Mouse (Mus musculus) limb, embryonic 14.5 days (tissue): ENCODE data around the gene Eif2s1. TPM values are rescaled to one million over a fixed set of nuclear protein-coding genes. Genes with fewer than 3 reads are reported as not detected.
"Not testable (repeated sequence)": the region's sequence is repeated elsewhere in the genome, so short reads cannot be mapped to it uniquely, and the experiment has no call there.

Experiments
- ATAC-seq: fragments of 200-750 bp; cut with Nextera tagmentation; 2 replicates; pipeline ENCODE4 v1.8.0; 2017; ENCODE audit warnings: low read depth, moderate number of reproducible peaks, moderate TSS enrichment; ENCODE audit not compliant: low FRiP score
- DNase-seq: peaks from one replicate; pipeline ENCODE4 v3.0.0-alpha.2; 2015; ENCODE audit warnings: low spot score
- H3K27ac ChIP-seq: fragments of 300-500 bp; sonication (generic); replicated peaks from 2 replicates; pipeline ENCODE4 v1.5.1; 2014; ENCODE audit warnings: low read depth, mild to moderate bottlenecking, low read length, moderate library complexity, mixed read lengths
- H3K27me3 ChIP-seq: fragments of 300-500 bp; sonication (generic); 2 replicates; pipeline ENCODE4 v1.6.1; 2014; ENCODE audit warnings: low read length, mixed read lengths; ENCODE audit not compliant: control insufficient read depth, insufficient read depth
- H3K36me3 ChIP-seq: fragments of 300-500 bp; sonication (generic); 2 replicates; pipeline ENCODE4 v1.6.1; 2014; ENCODE audit warnings: mild to moderate bottlenecking, low read length, moderate library complexity, mixed read lengths; ENCODE audit not compliant: control insufficient read depth, insufficient read depth
- H3K4me1 ChIP-seq: fragments of 300-500 bp; sonication (generic); 2 replicates; pipeline ENCODE4 v1.6.1; 2014; ENCODE audit warnings: antibody characterized with exemption, low read length, mixed read lengths; ENCODE audit not compliant: control insufficient read depth, insufficient read depth
- H3K4me2 ChIP-seq: fragments of 300-500 bp; sonication (generic); replicated peaks from 2 replicates; pipeline ENCODE4 v1.6.1; 2014; ENCODE audit warnings: low read depth, mild to moderate bottlenecking, low read length, moderate library complexity; ENCODE audit not compliant: severe bottlenecking
- H3K4me3 ChIP-seq: fragments of 300-500 bp; sonication (generic); replicated peaks from 2 replicates; pipeline ENCODE4 v1.5.1; 2014; ENCODE audit warnings: low read length
- H3K9ac ChIP-seq: fragments of 300-500 bp; sonication (generic); 2 replicates; pipeline ENCODE4 v1.6.1; 2014; ENCODE audit warnings: mild to moderate bottlenecking, low read depth, low read length, moderate library complexity; ENCODE audit not compliant: severe bottlenecking
- H3K9me3 ChIP-seq: fragments of 300-500 bp; sonication (generic); 2 replicates; pipeline ENCODE4 v1.6.1; 2016; ENCODE audit warnings: low read length; ENCODE audit not compliant: control insufficient read depth
- POLR2A ChIP-seq: fragments of 200-500 bp; IDR thresholded peaks from 2 replicates; pipeline ENCODE4 v1.8.0; 2012; ENCODE audit warnings: inconsistent platforms, mild to moderate bottlenecking, moderate library complexity, borderline replicate concordance; ENCODE audit not compliant: insufficient read depth, insufficient read length; ENCODE audit errors: extremely low read depth
- WGBS: fragments of 180-500 bp; shearing (Covaris S2); extraction: QIAGEN DNeasy Blood & Tissue Kit; methylation state at CpG from one replicate; pipeline ENCODE4 v1.1.7; 2014; 5-methylcytosine and 5-hydroxymethylcytosine counted together
- polyA plus RNA-seq, 2 experiments: library from polyadenylated mRNA; depleted of rRNA in 1 of 2; stranded (reverse) in 1 of 2; unstranded in 1 of 2; fragments of >200 nt; fragmentation: Nextera tagmentation in 1 of 2; extraction: Ambion mirVana in 1 of 2; gene quantifications; 2 replicates each; pipeline versions ENCODE4 v1.2.1 to v1.2.3; 2012 to 2014

Gene Eif2s1
- polyA plus RNA-seq, 2 experiments = 64.4 to 194 TPM

- Histone ChIP-seq H3K4me2 (no peak overlapping the region), H3K9me3 (no peaks in the 10 kb centered on the region), H3K9ac (no peak overlapping the region), H3K4me1 (peaks cover 3% of the 10 kb centered on the region; the same call in 1 of the 2 replicates), H3K36me3 (no peaks in the 10 kb centered on the region), H3K27ac (no peak overlapping the region), H3K27me3 (no peaks in the 10 kb centered on the region), H3K4me3 (no peak overlapping the region)
- no peak for TF ChIP-seq POLR2A
- DNase-seq (peak; percentile 59), ATAC-seq (0 out of 2 replicates have a peak, but pooled peaks have one; percentile 27)
- 54% methylated on average over 4 of the region's 4 CpGs for WGBS
These were observed 59.8 kb downstream of the Eif2s1 start for GRCm38 (mm10) chr12:78921421-78921820.

- no peak overlapping the region for H3K9ac ChIP-seq
- no peak overlapping the region for H3K27ac ChIP-seq
- 73% methylated on average over 3 of the region's 3 CpGs for WGBS
- H3K4me2 ChIP-seq = no peak overlapping the region
- H3K27me3 ChIP-seq = no peaks in the 10 kb centered on the region
- peaks cover 3% of the 10 kb centered on the region; the same call in 1 of the 2 replicates for H3K4me1 ChIP-seq
- H3K36me3 ChIP-seq = no peaks in the 10 kb centered on the region
- no peak for ATAC-seq
- no peak overlapping the region for H3K4me3 ChIP-seq
- no peak for TF ChIP-seq POLR2A
- no peak for DNase-seq
- H3K9me3 ChIP-seq = no peaks in the 10 kb centered on the region
These were observed 60.4 kb downstream of the Eif2s1 start for GRCm38 (mm10) chr12:78922058-78922457.

DNA sequence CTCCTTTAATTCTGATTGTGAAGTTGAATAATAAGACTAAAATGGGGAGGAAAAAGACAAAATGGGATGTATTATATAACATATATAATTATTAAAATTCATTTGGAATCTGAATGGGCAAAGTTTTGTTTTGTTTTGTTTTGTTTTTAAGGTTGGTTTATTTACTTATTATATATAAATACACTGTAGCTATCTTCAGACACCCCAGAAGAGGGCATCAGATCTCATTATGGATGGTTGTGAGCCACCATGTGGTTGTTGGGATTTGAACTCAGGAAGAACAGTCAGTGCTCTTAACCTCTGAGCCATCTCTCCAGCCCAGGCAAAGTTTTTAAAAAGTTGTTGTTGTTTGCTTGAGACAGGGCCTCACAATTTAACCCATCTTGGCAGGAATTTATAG is 61.4 kb downstream of the Eif2s1 start:
- not testable (repeated sequence) for H3K27me3 ChIP-seq, H3K9ac ChIP-seq, DNase-seq, ATAC-seq, H3K4me2 ChIP-seq, H3K36me3 ChIP-seq, H3K4me1 ChIP-seq, H3K4me3 ChIP-seq, H3K27ac ChIP-seq, H3K9me3 ChIP-seq

GRCm38 (mm10) chr12:78923539-78924189 is 62.0 kb downstream of the Eif2s1 start:
- 81% methylated on average over 7 of the region's 7 CpGs for WGBS
- TF ChIP-seq POLR2A = no peak
- ATAC-seq = no peak

GRCm38 (mm10) chr12:78927287-78927686 is 65.7 kb downstream of the Eif2s1 start:
- Histone ChIP-seq H3K9me3 (no peaks in the 10 kb centered on the region), H3K4me1 (no peaks in the 10 kb centered on the region), H3K27ac (no peak overlapping the region), H3K27me3 (no peaks in the 10 kb centered on the region), H3K4me3 (no peak overlapping the region), H3K36me3 (no peaks in the 10 kb centered on the region), H3K4me2 (no peak overlapping the region), H3K9ac (no peak overlapping the region)
- ATAC-seq (no peak), DNase-seq (no peak)
- WGBS = 70% methylated on average over 5 of the region's 5 CpGs
- no peak for TF ChIP-seq POLR2A

More at GRCm38 (mm10) chr12:78923539-78924189, 62.0 kb downstream of the Eif2s1 start:
- Histone ChIP-seq H3K36me3 (no peaks in the 10 kb centered on the region), H3K4me3 (no peak overlapping the region), H3K9ac (no peak overlapping the region), H3K4me1 (peaks cover 3% of the 10 kb centered on the region; the same call in 1 of the 2 replicates), H3K9me3 (no peaks in the 10 kb centered on the region), H3K4me2 (no peak overlapping the region), H3K27ac (no peak overlapping the region), H3K27me3 (no peaks in the 10 kb centered on the region)
- DNase-seq = no peak
